Mouse (Mus musculus): ENCODE measurements around the gene Gm8127. TPM values are rescaled to one million over a fixed set of nuclear protein-coding genes. Genes with fewer than 3 reads are reported as not detected.
"Not testable (repeated sequence)": the region's sequence is repeated elsewhere in the genome, so short reads cannot be mapped to it uniquely, and the experiment has no call there.

Gene Gm8127
- polyA plus RNA-seq (2016; fragmentation: Nextera tagmentation; extraction: Ambion mirVana): not detected in 2 replicates

GRCm38 (mm10) chr14:43293503-43293902, at the start of gene Gm8127:
TSS of gene Gm8127 (minus strand) at chr14:43293832.
- not testable (repeated sequence) for ATAC-seq (ENCODE audit: low FRiP score); H3K27ac ChIP-seq; H3K27me3 ChIP-seq

GRCm38 (mm10) chr14:43337646-43338045, 44.0 kb upstream of the Gm8127 start:
- ATAC-seq (ENCODE audit: low FRiP score); H3K9ac ChIP-seq; H3K4me2 ChIP-seq (replicated peaks); H3K4me3 ChIP-seq; H3K27ac ChIP-seq; H3K27me3 ChIP-seq; H3K36me3 ChIP-seq; H3K9me3 ChIP-seq (replicated peaks); H3K4me1 ChIP-seq: not testable (repeated sequence)
- WGBS: 59% methylated on average over 1 of the region's 1 CpGs

More at GRCm38 (mm10) chr14:43293503-43293902, at the start of gene Gm8127:
- not testable (repeated sequence) for H3K9me3 ChIP-seq (replicated peaks); H3K4me1 ChIP-seq; H3K9ac ChIP-seq; H3K4me2 ChIP-seq (replicated peaks); H3K4me3 ChIP-seq; H3K36me3 ChIP-seq
- 87% methylated on average over 3 of the region's 3 CpGs for WGBS

DNA sequence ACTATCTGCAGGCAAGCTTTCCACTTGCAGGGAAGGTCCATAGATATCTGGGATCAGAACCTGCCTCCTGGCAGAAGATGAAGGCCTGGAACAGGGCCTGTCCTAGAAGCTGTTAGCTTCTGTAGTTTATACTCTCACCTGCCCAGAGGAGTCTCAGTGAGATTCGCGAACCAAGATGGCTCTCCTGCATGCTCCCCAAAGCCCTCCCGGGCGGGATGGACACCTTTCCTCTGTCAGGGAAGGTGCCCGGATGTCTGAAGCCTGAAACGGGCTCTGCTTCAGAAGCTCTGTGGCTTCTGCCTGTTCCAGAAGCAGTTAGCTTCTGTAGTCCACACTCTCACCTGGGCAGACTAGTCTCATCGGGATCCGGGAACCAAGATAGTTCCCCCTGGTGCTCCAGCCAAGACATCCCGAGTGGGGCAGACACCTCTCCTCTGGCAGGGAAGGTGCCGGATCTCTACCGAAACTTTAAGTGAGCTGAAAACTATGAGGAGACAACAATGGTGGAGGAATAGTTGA, 37.8 kb upstream of the Gm8127 start:
- H3K9ac ChIP-seq; H3K4me2 ChIP-seq (replicated peaks); H3K27me3 ChIP-seq; H3K4me1 ChIP-seq; H3K27ac ChIP-seq; H3K4me3 ChIP-seq; H3K36me3 ChIP-seq; H3K9me3 ChIP-seq (replicated peaks); ATAC-seq (ENCODE audit: low FRiP score): not testable (repeated sequence)
- 93% methylated on average over 11 of the region's 11 CpGs for WGBS

GRCm38 (mm10) chr14:43328603-43329002, 35.0 kb upstream of the Gm8127 start:
- H3K4me1 ChIP-seq; H3K4me3 ChIP-seq; H3K9me3 ChIP-seq (replicated peaks); H3K27me3 ChIP-seq; H3K27ac ChIP-seq; H3K36me3 ChIP-seq; H3K9ac ChIP-seq; ATAC-seq (ENCODE audit: low FRiP score); H3K4me2 ChIP-seq (replicated peaks): not testable (repeated sequence)
- 80% methylated on average over 2 of the region's 2 CpGs for WGBS

GRCm38 (mm10) chr14:43319516-43319915, 25.9 kb upstream of the Gm8127 start:
- not testable (repeated sequence) for ATAC-seq (ENCODE audit: low FRiP score); H3K9me3 ChIP-seq (replicated peaks); H3K27ac ChIP-seq; H3K4me2 ChIP-seq (replicated peaks); H3K36me3 ChIP-seq; H3K4me3 ChIP-seq; H3K4me1 ChIP-seq; H3K27me3 ChIP-seq; H3K9ac ChIP-seq

GRCm38 (mm10) chr14:43278681-43279080, 15.0 kb downstream of the Gm8127 start:
- not testable (repeated sequence) for H3K36me3 ChIP-seq; H3K9me3 ChIP-seq (replicated peaks); H3K27me3 ChIP-seq; H3K4me3 ChIP-seq; H3K27ac ChIP-seq; H3K4me1 ChIP-seq; ATAC-seq (ENCODE audit: low FRiP score); H3K9ac ChIP-seq; H3K4me2 ChIP-seq (replicated peaks)
- 87% methylated on average over 3 of the region's 3 CpGs for WGBS

DNA sequence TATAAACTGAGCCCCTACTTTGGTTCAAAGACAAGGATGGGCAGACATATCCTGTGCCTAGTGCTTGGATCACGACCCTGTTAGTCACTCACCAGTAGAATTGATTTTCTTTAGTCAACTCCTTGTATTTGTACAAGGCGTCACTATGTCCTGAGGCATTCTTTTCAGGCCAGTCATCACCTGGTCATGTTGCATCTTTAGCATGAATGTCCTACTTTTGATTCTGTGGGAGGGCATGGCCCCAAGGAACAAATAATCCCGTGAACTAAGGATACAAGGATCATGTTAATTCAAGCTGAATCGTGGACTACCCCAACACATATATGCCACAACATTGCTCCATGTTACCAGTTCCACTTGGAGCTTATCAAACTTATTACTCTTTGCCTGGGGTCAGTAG, 15.5 kb downstream of the Gm8127 start:
- not testable (repeated sequence) for H3K4me2 ChIP-seq (replicated peaks); H3K9ac ChIP-seq; ATAC-seq (ENCODE audit: low FRiP score); H3K4me1 ChIP-seq; H3K4me3 ChIP-seq; H3K27ac ChIP-seq; H3K9me3 ChIP-seq (replicated peaks); H3K27me3 ChIP-seq; H3K36me3 ChIP-seq
- 78% methylated on average over 4 of the region's 4 CpGs for WGBS

- H3K4me3 ChIP-seq; ATAC-seq (ENCODE audit: low FRiP score); H3K9ac ChIP-seq; H3K4me1 ChIP-seq; H3K27me3 ChIP-seq; H3K27ac ChIP-seq; H3K4me2 ChIP-seq (replicated peaks); H3K9me3 ChIP-seq (replicated peaks); H3K36me3 ChIP-seq: not testable (repeated sequence)
- WGBS: 79% methylated on average over 2 of the region's 2 CpGs
Measured at GRCm38 (mm10) chr14:43277468-43277867, 16.2 kb downstream of the Gm8127 start.

DNA sequence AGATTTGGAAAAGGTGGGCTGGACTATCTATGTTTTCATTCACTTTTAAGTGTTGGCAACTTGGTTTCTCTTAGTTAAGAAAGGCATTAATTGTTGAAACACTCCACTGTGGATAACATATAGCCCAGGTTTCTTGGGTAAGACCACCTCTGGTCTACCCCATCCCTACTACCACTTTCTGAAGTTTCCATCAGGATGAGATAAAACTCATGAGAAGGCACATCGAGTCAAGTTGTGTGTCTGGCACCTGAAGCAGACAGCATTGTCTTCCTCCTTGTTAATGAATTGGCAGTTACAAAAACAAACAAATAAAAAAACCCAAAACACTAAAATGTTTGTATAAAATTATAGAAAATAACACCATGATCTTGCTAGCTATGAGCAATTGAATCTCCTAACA, 17.9 kb downstream of the Gm8127 start:
- H3K4me2 ChIP-seq (replicated peaks); H3K4me1 ChIP-seq; ATAC-seq (ENCODE audit: low FRiP score); H3K36me3 ChIP-seq; H3K27ac ChIP-seq; H3K4me3 ChIP-seq; H3K27me3 ChIP-seq; H3K9me3 ChIP-seq (replicated peaks); H3K9ac ChIP-seq: not testable (repeated sequence)
- 88% methylated on average over 1 of the region's 1 CpGs for WGBS

DNA sequence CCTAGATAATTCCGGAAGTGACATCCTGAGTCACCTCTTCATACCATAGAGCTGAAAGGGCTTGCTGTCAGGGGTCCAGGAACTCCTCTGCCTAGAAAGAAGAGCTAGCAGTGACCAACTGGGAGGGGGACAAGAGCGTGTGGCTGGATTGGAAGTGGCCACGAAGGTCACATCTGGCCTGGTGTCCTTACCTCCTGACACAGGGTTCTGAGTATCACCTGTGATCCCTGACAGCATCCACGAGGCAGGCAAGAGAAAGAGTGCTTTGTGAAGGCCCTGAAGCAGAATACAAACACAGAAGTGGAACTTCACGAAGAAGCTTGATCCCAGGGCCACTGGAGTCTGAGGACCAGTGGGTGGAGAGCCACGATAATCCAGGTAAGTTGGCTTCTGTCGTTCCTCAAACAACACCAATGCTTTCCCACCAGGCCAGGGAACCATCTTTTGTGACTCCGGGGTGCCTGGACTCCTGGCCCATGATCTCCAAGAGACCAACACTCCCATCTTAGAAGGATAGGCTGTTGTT, 18.6 kb downstream of the Gm8127 start, which contains the start of gene Gm9732:
Gene Gm9732 (plus strand): TSS at position 51 of the 526 bp plus-strand sequence.
- 82% methylated on average over 8 of the region's 8 CpGs for WGBS
- H3K9me3 ChIP-seq (replicated peaks); H3K27me3 ChIP-seq; H3K4me2 ChIP-seq (replicated peaks); H3K9ac ChIP-seq; ATAC-seq (ENCODE audit: low FRiP score); H3K27ac ChIP-seq; H3K4me1 ChIP-seq; H3K36me3 ChIP-seq; H3K4me3 ChIP-seq: not testable (repeated sequence)

GRCm38 (mm10) chr14:43273161-43273560, 20.5 kb downstream of the Gm8127 start:
- not testable (repeated sequence) for H3K9me3 ChIP-seq (replicated peaks); H3K4me2 ChIP-seq (replicated peaks); H3K9ac ChIP-seq; H3K27ac ChIP-seq; H3K4me1 ChIP-seq; H3K27me3 ChIP-seq; H3K36me3 ChIP-seq; H3K4me3 ChIP-seq; ATAC-seq (ENCODE audit: low FRiP score)
- 89% methylated on average over 1 of the region's 1 CpGs for WGBS

- not testable (repeated sequence) for H3K4me1 ChIP-seq; H3K4me2 ChIP-seq (replicated peaks); ATAC-seq (ENCODE audit: low FRiP score); H3K27ac ChIP-seq; H3K4me3 ChIP-seq; H3K9me3 ChIP-seq (replicated peaks); H3K27me3 ChIP-seq; H3K36me3 ChIP-seq; H3K9ac ChIP-seq
- WGBS: 91% methylated on average over 3 of the region's 3 CpGs
Measured at GRCm38 (mm10) chr14:43269211-43269610, 24.4 kb downstream of the Gm8127 start.

- not testable (repeated sequence) for H3K4me1 ChIP-seq; H3K36me3 ChIP-seq; ATAC-seq (ENCODE audit: low FRiP score); H3K4me2 ChIP-seq (replicated peaks); H3K9ac ChIP-seq; H3K27me3 ChIP-seq; H3K27ac ChIP-seq; H3K9me3 ChIP-seq (replicated peaks); H3K4me3 ChIP-seq
- WGBS: 59% methylated on average over 2 of the region's 2 CpGs
Measured at GRCm38 (mm10) chr14:43268521-43269084, 25.0 kb downstream of the Gm8127 start.

All from hindbrain, embryonic 12.5 days (tissue).